Mouse (Mus musculus) heart, adult 2 months (tissue): ENCODE data around the gene Strip1.

Experiments
- CTCF ChIP-seq: fragments of 200-600 bp; IDR thresholded peaks from 2 replicates; pipeline ENCODE4 v1.8.1; 2022; ENCODE audit warnings: antibody characterized with exemption, mild to moderate bottlenecking, moderate library complexity
- EP300 ChIP-seq: fragments of 200-500 bp; IDR thresholded peaks from 2 replicates; pipeline ENCODE4 v1.6.1; 2011; ENCODE audit warnings: low read depth, low read length, control low read depth; ENCODE audit not compliant: insufficient read depth
- POLR2A ChIP-seq: fragments of 200-500 bp; IDR thresholded peaks from 2 replicates; pipeline ENCODE4 v1.6.1; 2011; ENCODE audit warnings: mild to moderate bottlenecking, low read depth, low read length, control low read depth; ENCODE audit not compliant: insufficient read depth

DNA sequence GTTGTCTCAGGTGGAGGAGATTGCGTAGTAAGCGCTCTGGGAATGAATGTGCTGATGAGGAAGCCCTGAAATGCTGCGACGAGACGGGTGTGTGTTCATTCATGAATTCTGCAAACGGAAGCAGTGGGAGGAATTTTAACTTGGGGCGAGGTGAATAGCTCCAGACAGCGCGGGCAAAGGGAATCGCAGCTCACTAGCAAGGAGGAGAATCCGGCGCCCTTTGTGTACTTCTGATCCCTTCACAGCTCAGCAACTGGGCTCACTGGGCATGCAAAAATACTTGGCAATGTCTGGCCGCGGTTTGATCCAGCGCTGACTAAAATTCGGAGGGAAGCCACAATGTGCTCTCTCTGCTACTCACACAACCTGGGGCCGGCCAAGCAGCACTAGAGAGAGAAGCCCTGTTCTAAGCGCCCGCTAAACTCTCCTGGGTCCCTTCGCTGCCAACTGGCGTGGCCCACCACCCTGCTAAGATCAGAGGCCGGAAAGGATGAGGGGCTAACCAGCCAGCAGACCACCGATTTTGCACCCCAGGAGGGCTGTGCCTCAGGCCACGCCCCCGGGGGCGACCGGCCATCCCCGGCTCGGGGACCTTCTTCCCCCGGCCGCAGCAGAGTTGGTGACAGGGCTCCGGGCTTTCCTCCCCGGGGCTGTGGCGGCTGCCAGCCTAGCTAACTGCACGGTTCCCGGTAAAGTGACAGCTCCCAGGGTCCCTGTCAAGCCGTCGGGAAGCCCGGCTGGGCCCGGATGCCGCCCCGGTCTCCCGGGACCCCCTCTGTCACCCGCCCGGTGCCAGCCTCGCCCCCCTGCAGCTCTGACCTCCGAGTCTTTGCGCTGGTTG, 592 bp downstream of the Strip1 start, which contains the start of gene Gm10961:
- TF ChIP-seq EP300 (no peak), CTCF (no peak), POLR2A (no peak)
